Mouse (Mus musculus) ES-Bruce4 (cell line): Measurements from ENCODE around the gene Ryr1.

Experiments used
- CTCF ChIP-seq: IDR thresholded peaks from one replicate; pipeline ENCODE4 v1.8.1; 2011; ENCODE audit warnings: low read depth, low read length
- EP300 ChIP-seq: IDR thresholded peaks from 2 replicates; pipeline ENCODE4 v1.6.1; 2011; ENCODE audit warnings: low read depth, low read length; ENCODE audit not compliant: insufficient read depth
- POLR2A ChIP-seq: IDR thresholded peaks from one replicate; pipeline ENCODE4 v1.8.1; 2011; ENCODE audit warnings: low read length; ENCODE audit not compliant: insufficient read depth

GRCm38 (mm10) chr7:29026811-29027210, 98.2 kb downstream of the Ryr1 start:
- TF ChIP-seq CTCF (no peak), EP300 (no peak), POLR2A (no peak)
